In genomic region chr7:80732986-80733385, GRCm38 (mm10) we compare ENCODE assay signal across 17 mouse cellular contexts. TPM values are rescaled to one million over a fixed set of nuclear protein-coding genes. Genes with fewer than 3 reads are reported as not detected.
A peak's percentile ranks its signal among the peaks of the same experiment; 100 is the strongest.
DNase-seq lines count a peak whose midpoint lies in the region; TF ChIP-seq lines count a peak whose summit lies in the region.
"Had no signal": no experiment of that assay in that cellular context is flagged by ENCODE, and none has a peak within 500 bp of the region (broad histone marks: within the 10 kb centered on the region; RNA-seq: fewer than 3 reads in every experiment).

No protein-coding gene starts in this region.

- intact Hi-C loops in gastrocnemius, adult 2 months (cut with DNase I): loop anchor here (10.0 kb wide), 1 partner anchor 422 kb away; no protein-coding TSS in a partner anchor

- no peaks in the 10 kb centered on the region for H3K9me3 ChIP-seq in limb, embryonic 10.5 days (replicated peaks)
- H3K9me3 ChIP-seq: embryonic facial prominence, embryonic 13.5 days; embryonic facial prominence, embryonic 15.5 days; forebrain, embryonic 10.5 days; forebrain, embryonic 12.5 days had no signal

- H3K27me3 ChIP-seq in limb, embryonic 10.5 days (ENCODE audit: low read depth, poor library complexity, severe bottlenecking): no peaks in the 10 kb centered on the region
- H3K27me3 ChIP-seq: embryonic facial prominence, embryonic 13.5 days; embryonic facial prominence, embryonic 15.5 days; forebrain, embryonic 12.5 days had no signal

- no peak for TF ChIP-seq CTCF in gastrocnemius, adult 2 months (IDR thresholded peaks at IDR 0.05)

- peaks cover 31% of the 10 kb centered on the region for H3K36me3 ChIP-seq in limb, embryonic 10.5 days

- no peak overlapping the region for H3K27ac ChIP-seq in gastrocnemius, adult 2 months
- 0 out of 2 replicates have a peak overlapping the region, but pooled peaks have one; percentile 42 for H3K27ac ChIP-seq in limb, embryonic 10.5 days
- H3K27ac ChIP-seq: embryonic facial prominence, embryonic 13.5 days; embryonic facial prominence, embryonic 15.5 days; forebrain, embryonic 10.5 days; forebrain, embryonic 12.5 days had no signal

- peak; percentile 36 to 47 for DNase-seq in cerebellum, postnatal 14 days
- no peak for DNase-seq in cerebellum, adult 9-10 months
- peak; percentile 50 for DNase-seq in gastrocnemius, adult 2 months
- DNase-seq in gastrocnemius, adult 18-20 months (ENCODE audit: low spot score): no peak
- no peak for DNase-seq in limb, embryonic 10.5 days (ENCODE audit: low spot score)
- DNase-seq in spleen, adult 12 weeks (ENCODE audit: low spot score): no peak
- DNase-seq: adrenal gland, adult 2 months; adrenal gland, postnatal 10 days; adrenal gland, postnatal 25 days; cerebellum, adult 11 months; cerebellum, adult 18-20 months; embryo, embryonic 11 days had no signal

- no peak overlapping the region for H3K4me3 ChIP-seq in gastrocnemius, adult 2 months
- H3K4me3 ChIP-seq in limb, embryonic 10.5 days: no peak overlapping the region
- H3K4me3 ChIP-seq: embryonic facial prominence, embryonic 13.5 days; embryonic facial prominence, embryonic 15.5 days; erythroblast, embryonic 14.5 days; forebrain, embryonic 10.5 days; forebrain, embryonic 12.5 days had no signal

- WGBS in limb, embryonic 10.5 days: 83% methylated on average over 11 of the region's 11 CpGs

- H3K4me1 ChIP-seq in limb, embryonic 10.5 days: peaks cover 8% of the 10 kb centered on the region; the same call in 1 of the 2 replicates
- H3K4me1 ChIP-seq: embryonic facial prominence, embryonic 13.5 days; embryonic facial prominence, embryonic 15.5 days; forebrain, embryonic 10.5 days; forebrain, embryonic 12.5 days had no signal

RNA-seq across cellular contexts. Expression of gene Crtc3, which starts 44.3 kb away (rescaled TPM):
- 10 to 100 TPM; 12.0 to 13.1 TPM for total RNA-seq in gastrocnemius, adult 2 months (2021)
- total RNA-seq in gastrocnemius, adult 18-20 months (2021): 10 to 100 TPM; 12.5 to 13.1 TPM
- 13.4 and 16.0 TPM in 2 replicates for polyA plus RNA-seq in limb, embryonic 10.5 days (2016; fragmentation: Nextera tagmentation; extraction: Ambion mirVana)

Comparison
In these comparisons a context has a peak if more than half of its experiments do, and no peak if none do; other contexts are left out.
1. DNase-seq: peak in cerebellum, postnatal 14 days (2 of 2) and gastrocnemius, adult 2 months (single experiment); none in cerebellum, adult 9-10 months (single experiment), gastrocnemius, adult 18-20 months (single experiment), limb, embryonic 10.5 days (single experiment) and spleen, adult 12 weeks (single experiment).